Mouse (Mus musculus) intestine, postnatal 0 days (tissue): ENCODE data around the gene Clybl. TPM values are rescaled to one million over a fixed set of nuclear protein-coding genes. Genes with fewer than 3 reads are reported as not detected.

Source experiments
- ATAC-seq: fragments of 200-750 bp; cut with Nextera tagmentation; 2 replicates; pipeline ENCODE4 v1.8.0; 2017; ENCODE audit warnings: mild to moderate bottlenecking, moderate TSS enrichment, moderate library complexity
- H3K27ac ChIP-seq: fragments of 300-500 bp; sonication (generic); 2 replicates; pipeline ENCODE4 v1.5.1; 2014; ENCODE audit warnings: mild to moderate bottlenecking, low read depth, low read length, moderate library complexity
- H3K27me3 ChIP-seq: fragments of 300-500 bp; sonication (generic); replicated peaks from 2 replicates; pipeline ENCODE4 v1.6.1; 2014; ENCODE audit warnings: low read length, mixed read lengths; ENCODE audit not compliant: control insufficient read depth, insufficient read depth
- H3K36me3 ChIP-seq: fragments of 300-500 bp; sonication (generic); 2 replicates; pipeline ENCODE4 v1.6.1; 2014; ENCODE audit warnings: mild to moderate bottlenecking, moderate library complexity; ENCODE audit not compliant: control insufficient read depth, insufficient read depth
- H3K4me1 ChIP-seq: fragments of 300-500 bp; sonication (generic); replicated peaks from 2 replicates; pipeline ENCODE4 v1.6.1; 2014; ENCODE audit warnings: antibody characterized with exemption, low read length, mixed read lengths; ENCODE audit not compliant: control insufficient read depth, insufficient read depth
- H3K4me2 ChIP-seq: fragments of 300-500 bp; sonication (generic); replicated peaks from 2 replicates; pipeline ENCODE4 v1.6.1; 2014; ENCODE audit warnings: low read depth, mild to moderate bottlenecking, moderate library complexity
- H3K4me3 ChIP-seq: fragments of 300-500 bp; sonication (generic); 2 replicates; pipeline ENCODE4 v1.5.1; 2014; ENCODE audit warnings: low read depth, low read length
- H3K9ac ChIP-seq: fragments of 300-500 bp; sonication (generic); 2 replicates; pipeline ENCODE4 v1.6.1; 2014; ENCODE audit warnings: mild to moderate bottlenecking, low read depth, low read length
- H3K9me3 ChIP-seq: fragments of 300-500 bp; sonication (generic); 2 replicates; pipeline ENCODE4 v1.6.1; 2016; ENCODE audit warnings: mixed run types; ENCODE audit not compliant: control insufficient read depth
- CTCF ChIP-seq: sonication (generic); IDR thresholded peaks from 2 replicates; pipeline ENCODE4 v1.5.1; 2016; ENCODE audit warnings: low read depth, mild to moderate bottlenecking, control low read depth, antibody characterized with exemption, moderate library complexity
- WGBS: fragments of 180-500 bp; shearing (Covaris S2); extraction: QIAGEN DNeasy Blood & Tissue Kit; methylation state at CpG from one replicate; pipeline ENCODE4 v1.1.7; 2014; 5-methylcytosine and 5-hydroxymethylcytosine counted together
- polyA plus RNA-seq: library from polyadenylated mRNA; unstranded; fragments of >200 nt; fragmentation: Nextera tagmentation; extraction: Ambion mirVana; gene quantifications from 2 replicates; pipeline ENCODE4 v1.2.1, GENCODE M21; 2015

Clybl gene
- polyA plus RNA-seq, 1 experiment from 2014 or later = 22.2 TPM

GRCm38 (mm10) chr14:122383931-122384330 lies 202.4 kb downstream of the Clybl start:
- ATAC-seq = no peak
- Histone ChIP-seq H3K27me3 (no peaks in the 10 kb centered on the region), H3K4me1 (no peaks in the 10 kb centered on the region), H3K36me3 (no peaks in the 10 kb centered on the region), H3K27ac (no peak overlapping the region), H3K9ac (no peak overlapping the region), H3K4me3 (no peak overlapping the region), H3K9me3 (no peaks in the 10 kb centered on the region), H3K4me2 (no peak overlapping the region)
- no peak for TF ChIP-seq CTCF
- WGBS = 86% methylated on average over 6 of the region's 6 CpGs

- 70% methylated on average over 21 of the region's 21 CpGs for WGBS
- Histone ChIP-seq H3K4me1 (no peaks in the 10 kb centered on the region), H3K36me3 (no peaks in the 10 kb centered on the region), H3K27me3 (no peaks in the 10 kb centered on the region), H3K4me3 (no peak overlapping the region), H3K4me2 (no peak overlapping the region), H3K27ac (no peak overlapping the region), H3K9ac (no peak overlapping the region), H3K9me3 (no peaks in the 10 kb centered on the region)
- TF ChIP-seq CTCF = no peak
- no peak for ATAC-seq
These were observed 203.1 kb downstream of the Clybl start for GRCm38 (mm10) chr14:122384447-122385237.

GRCm38 (mm10) chr14:122385238-122385534 lies 203.7 kb downstream of the Clybl start:
- Histone ChIP-seq H3K27ac (no peak overlapping the region), H3K9ac (no peak overlapping the region), H3K9me3 (no peaks in the 10 kb centered on the region), H3K36me3 (no peaks in the 10 kb centered on the region), H3K27me3 (no peaks in the 10 kb centered on the region), H3K4me2 (no peak overlapping the region), H3K4me1 (no peaks in the 10 kb centered on the region), H3K4me3 (no peak overlapping the region)
- WGBS = 85% methylated on average over 3 of the region's 3 CpGs
- no peak for TF ChIP-seq CTCF
- no peak for ATAC-seq

- no peaks in the 10 kb centered on the region for H3K36me3 ChIP-seq
- no peak for TF ChIP-seq CTCF
- no peak overlapping the region for H3K27ac ChIP-seq
- no peak overlapping the region for H3K4me2 ChIP-seq
- H3K4me1 ChIP-seq = no peaks in the 10 kb centered on the region
- no peak overlapping the region for H3K4me3 ChIP-seq
- ATAC-seq = no peak
- 94% methylated on average over 5 of the region's 5 CpGs for WGBS
- H3K27me3 ChIP-seq = no peaks in the 10 kb centered on the region
- H3K9ac ChIP-seq = no peak overlapping the region
- H3K9me3 ChIP-seq = no peaks in the 10 kb centered on the region
These were observed 204.3 kb downstream of the Clybl start for GRCm38 (mm10) chr14:122385758-122386157.

- TF ChIP-seq CTCF = no peak
- Histone ChIP-seq H3K9ac (no peak overlapping the region), H3K27ac (no peak overlapping the region), H3K9me3 (no peaks in the 10 kb centered on the region), H3K36me3 (no peaks in the 10 kb centered on the region), H3K4me3 (no peak overlapping the region), H3K27me3 (no peaks in the 10 kb centered on the region), H3K4me2 (no peak overlapping the region), H3K4me1 (no peaks in the 10 kb centered on the region)
- no peak for ATAC-seq
- 91% methylated on average over 17 of the region's 17 CpGs for WGBS
These were observed 205.0 kb downstream of the Clybl start for GRCm38 (mm10) chr14:122386281-122387130.

GRCm38 (mm10) chr14:122387781-122388180 lies 206.3 kb downstream of the Clybl start:
- Histone ChIP-seq H3K9ac (no peak overlapping the region), H3K4me2 (no peak overlapping the region), H3K4me1 (no peaks in the 10 kb centered on the region), H3K4me3 (no peak overlapping the region), H3K27ac (no peak overlapping the region), H3K27me3 (no peaks in the 10 kb centered on the region), H3K9me3 (no peaks in the 10 kb centered on the region), H3K36me3 (no peaks in the 10 kb centered on the region)
- no peak for ATAC-seq
- TF ChIP-seq CTCF = no peak
- 90% methylated on average over 5 of the region's 5 CpGs for WGBS
